Mouse (Mus musculus) mouse trophoblast stem cell (cell line): ENCODE measurements around the gene Ptpn23.
"Not testable (repeated sequence)": the region's sequence is repeated elsewhere in the genome, so short reads cannot be mapped to it uniquely, and the experiment has no call there.

Source experiments
- in situ Hi-C, 2 experiments: fragments of 300-500 bp; cut with MseI, MboI; formaldehyde crosslinking; loops; 2 replicates in 1 of 2; 3 replicates in 1 of 2; pipeline ENCODE4 v1.15.1; 2025

Ptpn23 gene

GRCm38 (mm10) chr9:110408099-110408773 lies at the start of gene Ptpn23:
TSS of gene Ptpn23 (minus strand) at chr9:110408213.
- in situ Hi-C loops: no loop called here

- in situ Hi-C loops: no loop called here
Measured at GRCm38 (mm10) chr9:110452523-110452922, 44.5 kb upstream of the Ptpn23 start.

DNA sequence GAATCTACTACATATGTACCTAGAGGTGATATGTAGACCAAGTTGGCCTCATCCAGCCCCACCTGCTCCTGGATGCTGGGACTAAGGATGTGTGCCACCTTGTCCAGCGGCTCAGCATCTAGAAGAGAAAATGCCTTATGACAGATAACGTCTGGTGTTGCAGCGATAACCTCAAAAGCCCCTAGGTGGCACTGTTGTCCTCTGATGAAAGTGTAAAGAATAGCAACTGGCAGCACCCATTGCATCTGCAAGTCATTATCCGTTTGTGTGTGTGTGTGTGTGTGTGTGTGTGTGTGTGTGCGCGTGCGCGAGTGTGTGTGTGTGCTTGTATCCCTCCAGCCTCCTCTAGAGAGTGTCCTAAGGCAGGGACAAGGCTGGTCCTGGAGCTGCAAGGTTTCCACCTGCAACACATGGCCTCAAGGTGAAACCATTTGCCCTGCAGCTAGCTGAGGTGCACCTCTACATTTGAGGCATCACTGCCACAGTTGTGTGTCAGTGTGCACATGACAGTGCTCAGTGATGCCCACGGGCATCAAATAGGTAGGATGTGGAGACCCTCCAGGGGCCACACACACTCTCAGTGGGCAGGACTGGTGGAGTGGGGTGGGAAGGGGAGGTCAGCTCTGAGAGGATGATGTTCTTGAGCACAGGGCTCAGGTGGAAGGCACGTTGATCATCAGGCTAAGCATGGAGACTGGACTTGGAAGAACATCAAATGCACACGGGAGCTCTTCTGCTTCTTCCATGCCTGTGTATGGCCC lies 41.0 kb upstream of the Ptpn23 start:
- in situ Hi-C loops: no loop called here

GRCm38 (mm10) chr9:110448356-110448755 lies 40.3 kb upstream of the Ptpn23 start:
- in situ Hi-C loops: no loop called here

GRCm38 (mm10) chr9:110440559-110440958 lies 32.5 kb upstream of the Ptpn23 start:
- in situ Hi-C loops: no loop called here

- in situ Hi-C loops: no loop called here
Measured at GRCm38 (mm10) chr9:110440049-110440448, 32.0 kb upstream of the Ptpn23 start.

DNA sequence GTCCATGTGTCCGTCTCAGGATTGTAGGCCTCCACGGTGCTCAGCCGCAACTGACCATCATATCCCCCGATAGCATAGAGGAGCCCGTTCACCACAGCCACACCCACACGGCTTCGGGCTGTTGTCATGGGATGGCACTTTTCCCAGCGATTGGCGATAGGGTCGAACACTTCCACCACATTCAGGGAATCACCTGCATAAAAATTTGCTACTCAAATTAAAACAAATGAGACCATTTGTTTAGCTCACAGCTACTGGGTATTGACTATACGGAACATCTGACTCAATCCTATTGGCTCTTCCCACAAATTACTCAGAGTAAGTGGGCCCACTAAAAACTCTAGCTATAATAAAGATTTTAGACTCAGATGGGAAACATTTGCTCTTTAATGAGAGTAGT lies 28.0 kb upstream of the Ptpn23 start:
- in situ Hi-C loops: no loop called here

GRCm38 (mm10) chr9:110433045-110433444 lies 25.0 kb upstream of the Ptpn23 start:
- in situ Hi-C loops: no loop called here

GRCm38 (mm10) chr9:110431241-110431640 lies 23.2 kb upstream of the Ptpn23 start:
- in situ Hi-C loops: no loop called here

DNA sequence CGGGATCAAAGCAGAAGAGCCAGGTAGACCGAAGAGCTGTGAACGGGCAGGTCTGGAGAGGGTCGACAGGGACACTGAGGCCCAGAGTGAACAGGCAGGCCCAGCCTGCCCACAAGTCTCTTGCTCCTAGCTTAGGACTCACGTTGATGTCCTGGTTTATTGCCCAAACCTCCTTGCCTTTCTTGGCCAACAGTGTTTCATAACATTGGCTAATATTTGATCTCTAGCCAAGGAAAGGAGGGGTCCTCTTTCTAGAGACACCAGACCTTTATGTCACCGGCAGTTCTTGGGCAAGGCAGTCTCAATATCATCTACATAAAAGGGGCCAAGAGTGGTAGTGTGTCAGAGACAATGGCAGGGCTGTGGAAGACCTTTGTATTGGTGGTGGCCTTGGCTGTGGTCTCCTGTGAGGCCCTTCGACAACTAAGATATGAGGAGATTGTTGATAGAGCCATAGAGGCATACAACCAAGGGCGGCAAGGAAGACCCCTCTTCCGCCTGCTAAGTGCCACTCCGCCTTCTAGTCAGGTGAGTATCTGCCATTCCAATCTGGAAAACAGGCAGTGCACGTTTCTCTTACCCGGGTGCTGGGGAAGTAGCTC lies 11.6 kb upstream of the Ptpn23 start, which contains the start of gene Ngp:
Gene Ngp, plus strand, starts transcription at position 237 of the 602 bp plus-strand sequence.
- in situ Hi-C loops: no loop called here

- in situ Hi-C loops: no loop called here
Measured at GRCm38 (mm10) chr9:110413785-110414184, 5.8 kb upstream of the Ptpn23 start.

- in situ Hi-C loops: no loop called here
Measured at GRCm38 (mm10) chr9:110412926-110413325, 4.9 kb upstream of the Ptpn23 start.

- in situ Hi-C loops: no loop called here
Measured at GRCm38 (mm10) chr9:110410908-110411887, 3.2 kb upstream of the Ptpn23 start.

- in situ Hi-C loops: no loop called here
Measured at GRCm38 (mm10) chr9:110407311-110408098, 508 bp downstream of the Ptpn23 start.

- in situ Hi-C loops: not testable (repeated sequence)
Measured at GRCm38 (mm10) chr9:110403240-110403639, 4.8 kb downstream of the Ptpn23 start.

DNA sequence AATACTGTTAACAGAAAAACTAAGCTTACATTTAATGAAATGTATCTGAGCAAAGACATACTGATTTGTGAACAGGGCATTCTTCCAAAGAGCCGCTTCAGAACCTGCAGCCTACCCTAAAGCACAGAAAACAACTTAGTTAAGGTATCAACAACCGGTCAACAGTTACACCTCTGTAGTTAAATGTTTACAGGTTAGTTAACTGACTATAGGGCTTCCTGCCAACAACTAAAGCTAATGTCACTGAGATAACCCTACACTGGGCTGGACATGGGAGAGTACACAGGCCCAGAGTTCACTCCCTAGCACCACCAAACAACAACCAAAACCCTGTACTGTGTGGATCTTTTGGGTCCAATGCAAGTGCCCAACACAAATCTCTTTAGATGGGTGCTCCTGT lies 5.3 kb downstream of the Ptpn23 start:
- in situ Hi-C loops: no loop called here

DNA sequence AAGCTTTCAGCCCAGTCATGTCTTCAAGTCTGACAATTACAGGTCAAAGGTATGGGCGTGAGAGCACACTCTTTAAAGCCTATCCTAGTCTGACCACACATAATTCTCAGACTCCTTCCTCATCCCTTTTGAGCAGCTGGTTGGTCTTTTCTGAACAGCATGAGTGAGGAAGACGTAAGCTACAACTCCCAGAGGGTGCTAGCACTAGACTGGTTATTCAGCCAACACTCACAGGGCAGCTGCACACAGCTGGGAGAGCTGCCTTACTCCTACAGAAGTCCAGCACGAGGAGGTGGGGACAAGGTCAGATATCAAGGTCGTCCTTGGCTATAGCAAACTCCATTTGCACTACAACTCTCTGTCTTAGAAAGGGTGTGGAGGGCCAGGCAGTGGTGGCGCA lies 7.4 kb downstream of the Ptpn23 start:
- in situ Hi-C loops: no loop called here

- in situ Hi-C loops: no loop called here
Measured at GRCm38 (mm10) chr9:110393295-110393694, 14.7 kb downstream of the Ptpn23 start.

- in situ Hi-C loops: no loop called here
Measured at GRCm38 (mm10) chr9:110390843-110391242, 17.2 kb downstream of the Ptpn23 start.

GRCm38 (mm10) chr9:110388011-110388410 lies 20.0 kb downstream of the Ptpn23 start:
- in situ Hi-C loops: no loop called here
